Mouse (Mus musculus): ENCODE results near the gene C1qtnf1. TPM values are rescaled to one million over a fixed set of nuclear protein-coding genes. Genes with fewer than 3 reads are reported as not detected.

C1qtnf1 gene
- polyA plus RNA-seq, 1 experiment, result 9.8 TPM

DNA sequence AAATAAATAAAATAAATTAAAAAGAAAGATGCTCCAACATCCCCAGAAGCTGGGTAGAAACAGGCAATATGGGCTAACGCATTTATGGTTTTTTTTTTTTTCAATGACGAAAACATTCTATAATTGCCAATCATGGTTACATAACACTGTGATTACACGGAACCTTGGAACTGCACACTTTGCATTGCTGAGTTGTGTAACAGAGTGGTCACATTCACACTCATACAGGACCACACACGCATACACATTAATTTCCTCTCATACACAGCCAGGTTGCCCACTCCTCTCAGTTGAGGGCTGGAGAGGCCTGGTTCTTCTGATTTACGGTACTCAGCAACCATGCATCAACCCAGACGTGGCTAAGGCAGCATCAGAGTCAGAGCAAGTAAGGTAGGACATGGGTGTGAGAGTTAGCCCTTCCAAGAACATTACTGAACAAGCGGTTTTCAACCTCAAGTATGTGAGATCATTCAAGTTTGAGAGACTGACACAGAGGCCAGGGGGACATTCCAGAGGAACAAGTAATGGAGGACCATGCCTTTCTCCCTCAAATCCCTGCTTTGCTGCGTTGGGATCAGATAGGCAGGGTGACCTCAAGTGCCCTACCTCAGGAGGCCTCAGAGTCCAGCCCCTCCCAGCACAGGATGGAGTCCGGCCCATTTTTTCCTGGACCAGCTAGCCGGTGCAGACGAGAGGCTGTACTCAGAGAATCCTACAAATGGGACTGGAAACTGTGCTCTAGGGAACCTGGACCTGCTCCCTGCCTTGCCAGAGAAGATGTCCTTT, 26.1 kb downstream of the C1qtnf1 start:
- TF ChIP-seq MYOG (IDR thresholded peaks at IDR 0.05; ENCODE audit: control insufficient read depth in 1 of 3, insufficient read depth in 1 of 3, insufficient read length in 2 of 3, low read depth in 2 of 3), result no peak
- TF ChIP-seq REST (IDR thresholded peaks at IDR 0.05; ENCODE audit: insufficient read depth, insufficient read length), result no peak
- TF ChIP-seq TCF12 (IDR thresholded peaks at IDR 0.05; ENCODE audit: insufficient read depth, poor library complexity, severe bottlenecking), result no peak
- TF ChIP-seq POLR2A (IDR thresholded peaks at IDR 0.05; ENCODE audit: insufficient read length, low read depth), result no peak
- TF ChIP-seq E2F4 (IDR thresholded peaks at IDR 0.05; ENCODE audit: insufficient read depth), result no peak
- no peak for TF ChIP-seq MAX (IDR thresholded peaks at IDR 0.05; ENCODE audit: low read depth)
- TF ChIP-seq USF1 (IDR thresholded peaks at IDR 0.05; ENCODE audit: low read depth), result no peak
- no peak for TF ChIP-seq POLR2AphosphoS2 (IDR thresholded peaks at IDR 0.05; ENCODE audit: insufficient read length, low read depth)
- no peak for TF ChIP-seq SRF (IDR thresholded peaks at IDR 0.05; ENCODE audit: control insufficient read depth, insufficient read length, low read depth)
- TF ChIP-seq CEBPB (IDR thresholded peaks at IDR 0.05; ENCODE audit: insufficient read depth, poor library complexity, severe bottlenecking), result no peak
- TF ChIP-seq TCF3 (IDR thresholded peaks at IDR 0.05; ENCODE audit: insufficient read length, low read depth), result no peak
- TF ChIP-seq MYOD1 (IDR thresholded peaks at IDR 0.05; ENCODE audit: control insufficient read depth in 1 of 3, insufficient read length in 2 of 3, low read depth in 2 of 3), result no peak
- Histone ChIP-seq H3K4me2 (ENCODE audit: low read depth) (no peak overlapping the region), H3K4me3 (no peak overlapping the region), H3K36me3 (ENCODE audit: control insufficient read depth, insufficient read depth) (no peaks in the 10 kb centered on the region), H3ac (ENCODE audit: control insufficient read depth, insufficient read length) (no peak overlapping the region), H3K79me2 (ENCODE audit: control insufficient read depth, insufficient read depth) (no peaks in the 10 kb centered on the region), H3K27me3 (ENCODE audit: control insufficient read depth, insufficient read depth, insufficient read length) (peaks cover 35% of the 10 kb centered on the region)

GRCm38 (mm10) chr11:118455788-118456187, 27.8 kb downstream of the C1qtnf1 start:
- H3ac ChIP-seq (ENCODE audit: control insufficient read depth, insufficient read length), result no peak overlapping the region
- no peak overlapping the region for H3K4me2 ChIP-seq (ENCODE audit: low read depth)
- H3K36me3 ChIP-seq (ENCODE audit: control insufficient read depth, insufficient read depth), result no peaks in the 10 kb centered on the region
- H3K79me2 ChIP-seq (ENCODE audit: control insufficient read depth, insufficient read depth), result no peaks in the 10 kb centered on the region
- H3K4me3 ChIP-seq, result no peak overlapping the region
- H3K27me3 ChIP-seq (ENCODE audit: control insufficient read depth, insufficient read depth, insufficient read length), result peaks cover 30% of the 10 kb centered on the region
- TF ChIP-seq MAX (IDR thresholded peaks at IDR 0.05; ENCODE audit: low read depth), result no peak
- no peak for TF ChIP-seq CEBPB (IDR thresholded peaks at IDR 0.05; ENCODE audit: insufficient read depth, poor library complexity, severe bottlenecking)
- TF ChIP-seq MYOD1 (IDR thresholded peaks at IDR 0.05; ENCODE audit: control insufficient read depth in 1 of 3, insufficient read length in 2 of 3, low read depth in 2 of 3), result no peak
- no peak for TF ChIP-seq SRF (IDR thresholded peaks at IDR 0.05; ENCODE audit: control insufficient read depth, insufficient read length, low read depth)
- no peak for TF ChIP-seq TCF12 (IDR thresholded peaks at IDR 0.05; ENCODE audit: insufficient read depth, poor library complexity, severe bottlenecking)
- TF ChIP-seq POLR2A (IDR thresholded peaks at IDR 0.05; ENCODE audit: insufficient read length, low read depth), result no peak
- no peak for TF ChIP-seq REST (IDR thresholded peaks at IDR 0.05; ENCODE audit: insufficient read depth, insufficient read length)
- TF ChIP-seq MYOG (IDR thresholded peaks at IDR 0.05; ENCODE audit: control insufficient read depth in 1 of 3, insufficient read depth in 1 of 3, insufficient read length in 2 of 3, low read depth in 2 of 3), result no peak
- TF ChIP-seq USF1 (IDR thresholded peaks at IDR 0.05; ENCODE audit: low read depth), result no peak
- no peak for TF ChIP-seq TCF3 (IDR thresholded peaks at IDR 0.05; ENCODE audit: insufficient read length, low read depth)
- no peak for TF ChIP-seq POLR2AphosphoS2 (IDR thresholded peaks at IDR 0.05; ENCODE audit: insufficient read length, low read depth)

GRCm38 (mm10) chr11:118456937-118457336, 28.9 kb downstream of the C1qtnf1 start:
- Histone ChIP-seq H3K79me2 (ENCODE audit: control insufficient read depth, insufficient read depth) (no peaks in the 10 kb centered on the region), H3K4me2 (ENCODE audit: low read depth) (no peak overlapping the region), H3K36me3 (ENCODE audit: control insufficient read depth, insufficient read depth) (no peaks in the 10 kb centered on the region), H3ac (ENCODE audit: control insufficient read depth, insufficient read length) (no peak overlapping the region), H3K27me3 (ENCODE audit: control insufficient read depth, insufficient read depth, insufficient read length) (peaks cover 29% of the 10 kb centered on the region), H3K4me3 (no peak overlapping the region)
- no peak for TF ChIP-seq MAX (IDR thresholded peaks at IDR 0.05; ENCODE audit: low read depth)
- no peak for TF ChIP-seq SRF (IDR thresholded peaks at IDR 0.05; ENCODE audit: control insufficient read depth, insufficient read length, low read depth)
- TF ChIP-seq MYOG (IDR thresholded peaks at IDR 0.05; ENCODE audit: control insufficient read depth in 1 of 3, insufficient read depth in 1 of 3, insufficient read length in 2 of 3, low read depth in 2 of 3), result no peak
- no peak for TF ChIP-seq TCF3 (IDR thresholded peaks at IDR 0.05; ENCODE audit: insufficient read length, low read depth)
- no peak for TF ChIP-seq MYOD1 (IDR thresholded peaks at IDR 0.05; ENCODE audit: control insufficient read depth in 1 of 3, insufficient read length in 2 of 3, low read depth in 2 of 3)
- no peak for TF ChIP-seq REST (IDR thresholded peaks at IDR 0.05; ENCODE audit: insufficient read depth, insufficient read length)
- no peak for TF ChIP-seq E2F4 (IDR thresholded peaks at IDR 0.05; ENCODE audit: insufficient read depth)
- no peak for TF ChIP-seq POLR2AphosphoS2 (IDR thresholded peaks at IDR 0.05; ENCODE audit: insufficient read length, low read depth)
- no peak for TF ChIP-seq POLR2A (IDR thresholded peaks at IDR 0.05; ENCODE audit: insufficient read length, low read depth)
- TF ChIP-seq CEBPB (IDR thresholded peaks at IDR 0.05; ENCODE audit: insufficient read depth, poor library complexity, severe bottlenecking), result no peak
- no peak for TF ChIP-seq TCF12 (IDR thresholded peaks at IDR 0.05; ENCODE audit: insufficient read depth, poor library complexity, severe bottlenecking)
- TF ChIP-seq USF1 (IDR thresholded peaks at IDR 0.05; ENCODE audit: low read depth), result no peak

DNA sequence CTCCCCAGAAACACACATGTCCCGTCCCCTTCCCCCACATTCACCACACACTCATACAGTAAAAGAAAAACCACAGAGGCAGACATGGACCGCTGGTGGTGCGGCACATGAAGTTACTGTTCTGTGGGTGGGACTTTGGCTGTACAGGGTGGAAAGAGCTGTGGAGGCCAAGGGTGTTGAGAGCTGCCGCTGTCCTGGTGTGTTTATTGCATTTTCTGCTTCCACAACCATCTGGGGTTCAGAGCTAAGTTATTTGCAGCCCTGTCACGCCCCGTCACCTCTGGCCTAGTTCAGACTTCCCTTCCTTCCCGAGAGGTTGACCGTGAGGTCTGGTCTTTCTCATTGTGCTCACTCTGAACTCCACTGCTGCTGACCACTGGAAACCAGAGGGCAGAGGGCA, 31.0 kb downstream of the C1qtnf1 start:
- peaks cover 36% of the 10 kb centered on the region for H3K27me3 ChIP-seq (ENCODE audit: control insufficient read depth, insufficient read depth, insufficient read length)
- no peak overlapping the region for H3K4me3 ChIP-seq
- peak overlapping the region; percentile 1 for H3K4me2 ChIP-seq (ENCODE audit: low read depth)
- H3ac ChIP-seq (ENCODE audit: control insufficient read depth, insufficient read length), result no peak overlapping the region
- no peaks in the 10 kb centered on the region for H3K36me3 ChIP-seq (ENCODE audit: control insufficient read depth, insufficient read depth)
- no peak for TF ChIP-seq SRF (IDR thresholded peaks at IDR 0.05; ENCODE audit: control insufficient read depth, insufficient read length, low read depth)
- TF ChIP-seq POLR2AphosphoS2 (IDR thresholded peaks at IDR 0.05; ENCODE audit: insufficient read length, low read depth), result no peak
- TF ChIP-seq TCF12 (IDR thresholded peaks at IDR 0.05; ENCODE audit: insufficient read depth, poor library complexity, severe bottlenecking), result no peak
- no peak for TF ChIP-seq CEBPB (IDR thresholded peaks at IDR 0.05; ENCODE audit: insufficient read depth, poor library complexity, severe bottlenecking)
- no peak for TF ChIP-seq MYOD1 (IDR thresholded peaks at IDR 0.05; ENCODE audit: control insufficient read depth in 1 of 3, insufficient read length in 2 of 3, low read depth in 2 of 3)
- TF ChIP-seq E2F4 (IDR thresholded peaks at IDR 0.05; ENCODE audit: insufficient read depth), result no peak
- TF ChIP-seq TCF3 (IDR thresholded peaks at IDR 0.05; ENCODE audit: insufficient read length, low read depth), result no peak
- no peak for TF ChIP-seq USF1 (IDR thresholded peaks at IDR 0.05; ENCODE audit: low read depth)
- no peaks in the 10 kb centered on the region for H3K79me2 ChIP-seq (ENCODE audit: control insufficient read depth, insufficient read depth)

All from myocyte (in vitro differentiated cells).